8 mouse cellular contexts compared by ENCODE assay signal in genomic region chr10:105489970-105490735, GRCm38 (mm10).
A peak's percentile ranks its signal among the peaks of the same experiment; 100 is the strongest.
DNase-seq lines count a peak whose midpoint lies in the region; ATAC-seq lines count a peak whose summit lies in the region.

No protein-coding gene starts in this region.

- 0 out of 2 replicates have a peak, but pooled peaks have one; percentile 13 for ATAC-seq in megakaryocyte, adult 5-6 weeks (ENCODE audit: poor library complexity, severe bottlenecking)

- DNase-seq in adrenal gland, postnatal 14 days = peak; percentile 36
- no peak for DNase-seq in adrenal gland, adult 8-10 months
- DNase-seq in Muller cell, postnatal 12 days (ENCODE audit: inconsistent ontology term) = peak; percentile 69
- peak; percentile 67 to 84 for DNase-seq in gastrocnemius, postnatal 36 days
- no peak for DNase-seq in MN1 (ENCODE audit: low spot score)
- DNase-seq in spleen, postnatal 10 days (ENCODE audit: low spot score in 2 of 2) = no peak
- no peak for DNase-seq in spleen, postnatal 14 days (ENCODE audit: low spot score in 2 of 2)

- intact Hi-C loops in gastrocnemius, postnatal 36 days (cut with DNase I) = no loop called here

Comparison
In these comparisons a context has a peak if more than half of its experiments do, and no peak if none do; other contexts are left out.
1. DNase-seq: peak in adrenal gland, postnatal 14 days (single experiment), Muller cell, postnatal 12 days (single experiment) and gastrocnemius, postnatal 36 days (2 of 2); none in adrenal gland, adult 8-10 months (single experiment), MN1 (single experiment), spleen, postnatal 10 days (0 of 2) and spleen, postnatal 14 days (0 of 2).